Mouse (Mus musculus) layer of hippocampus, adult 18-20 months (tissue): Measurements from ENCODE around the gene Bbs5. TPM values are rescaled to one million over a fixed set of nuclear protein-coding genes. Genes with fewer than 3 reads are reported as not detected.

ENCODE experiments used
- total RNA-seq, 2 experiments: library from RNA; stranded (reverse); gene quantifications; 2 replicates each; pipeline ENCODE4 v1.2.3; 2021

The Bbs5 gene
- total RNA-seq, 2 experiments from 2014 or later, result 21.8 to 25.0 TPM

Other genes with a start within 250 kb of the Bbs5 start
- under 1 TPM; 0.53 to 0.59 TPM for gene Lrp2, start 61.1 kb upstream of the Bbs5 start, total RNA-seq
- under 1 TPM; 0.25 to 0.47 TPM for gene Klhl41, start 22.9 kb downstream of the Bbs5 start, total RNA-seq
- gene Fastkd1, start 66.3 kb downstream of the Bbs5 start, total RNA-seq, result 10 to 100 TPM; 16.9 to 17.3 TPM
- gene Ppig, start 75.4 kb downstream of the Bbs5 start, total RNA-seq, result 10 to 100 TPM; 66.3 to 66.9 TPM
- 1 to 10 TPM; 2.2 to 2.7 TPM for gene Ccdc173, start 142.4 kb downstream of the Bbs5 start, total RNA-seq
- gene Phospho2, start 142.5 kb downstream of the Bbs5 start, total RNA-seq, result 10 to 100 TPM; 23.9 to 24.3 TPM
- 10 to 100 TPM; 37.7 to 40.9 TPM for gene Klhl23, start 174.8 kb downstream of the Bbs5 start, total RNA-seq
- 100 to 1,000 TPM; 119 to 132 TPM for gene Ssb, start 214.4 kb downstream of the Bbs5 start, total RNA-seq
- gene Mettl5, start 238.4 kb downstream of the Bbs5 start, total RNA-seq, result 10 to 100 TPM; 13.8 to 14.8 TPM